Mouse (Mus musculus): Measurements from ENCODE around the gene Bcorl1.

DNA sequence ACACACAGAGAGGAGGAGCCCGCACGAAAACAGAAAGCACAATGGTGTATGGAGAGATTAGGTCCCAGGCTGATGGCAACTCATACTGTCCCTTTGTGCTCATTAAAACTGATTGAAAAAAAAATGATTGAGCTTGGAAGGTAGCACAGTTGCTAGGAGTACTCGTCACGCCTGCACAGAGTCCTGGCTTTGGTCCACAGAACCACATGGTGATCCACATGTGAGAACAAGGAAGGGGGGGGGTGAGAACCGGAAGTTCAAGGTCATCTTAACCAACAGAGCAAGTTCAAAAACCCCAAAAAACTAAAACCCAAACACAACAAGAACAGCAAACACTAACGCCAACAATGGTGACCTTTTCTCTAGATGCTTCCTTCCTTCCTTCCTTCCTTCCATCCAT, 71.5 kb downstream of the Bcorl1 start:
- TF ChIP-seq CTCF (IDR thresholded peaks at IDR 0.05; ENCODE audit: control insufficient read depth, insufficient read depth, low read length) = no peak
- no peak for TF ChIP-seq POLR2A (IDR thresholded peaks at IDR 0.05; ENCODE audit: borderline replicate concordance, control insufficient read depth, low read depth, low read length)
